Mouse (Mus musculus) neural tube, embryonic 15.5 days (tissue): ENCODE measurements around the gene Defb13. TPM values are rescaled to one million over a fixed set of nuclear protein-coding genes. Genes with fewer than 3 reads are reported as not detected.
"Not testable (repeated sequence)": the region's sequence is repeated elsewhere in the genome, so short reads cannot be mapped to it uniquely, and the experiment has no call there.

Experiments
- ATAC-seq: fragments of 200-750 bp; cut with Nextera tagmentation; 2 replicates; pipeline ENCODE4 v1.8.0; 2017; ENCODE audit warnings: mild to moderate bottlenecking, moderate TSS enrichment, moderate library complexity; ENCODE audit not compliant: low FRiP score
- H3K27ac ChIP-seq: fragments of 300-500 bp; sonication (generic); replicated peaks from 2 replicates; pipeline ENCODE4 v1.5.1; 2015; ENCODE audit warnings: mild to moderate bottlenecking, inconsistent platforms
- H3K27me3 ChIP-seq: fragments of 300-500 bp; sonication (generic); replicated peaks from 2 replicates; pipeline ENCODE4 v1.6.1; 2015; ENCODE audit warnings: inconsistent platforms
- H3K36me3 ChIP-seq: fragments of 300-500 bp; sonication (generic); 2 replicates; pipeline ENCODE4 v1.6.1; 2015; ENCODE audit warnings: inconsistent platforms
- H3K4me1 ChIP-seq: fragments of 300-500 bp; sonication (generic); 2 replicates; pipeline ENCODE4 v1.6.1; 2015; ENCODE audit warnings: inconsistent platforms
- H3K4me2 ChIP-seq: fragments of 300-500 bp; sonication (generic); 2 replicates; pipeline ENCODE4 v1.6.1; 2015; ENCODE audit warnings: inconsistent platforms, mild to moderate bottlenecking, moderate library complexity
- H3K4me3 ChIP-seq: fragments of 300-500 bp; sonication (generic); replicated peaks from 2 replicates; pipeline ENCODE4 v1.5.1; 2015; ENCODE audit warnings: mild to moderate bottlenecking, inconsistent platforms
- H3K9ac ChIP-seq: fragments of 300-500 bp; sonication (generic); replicated peaks from 2 replicates; pipeline ENCODE4 v1.6.1; 2015; ENCODE audit warnings: mild to moderate bottlenecking, inconsistent platforms
- H3K9me3 ChIP-seq: fragments of 300-500 bp; sonication (generic); replicated peaks from 2 replicates; pipeline ENCODE4 v1.6.1; 2016; ENCODE audit warnings: inconsistent platforms
- WGBS: fragments of 180-500 bp; shearing (Covaris S2); methylation state at CpG from one replicate; pipeline ENCODE4 v1.1.7; 2015; ENCODE audit warnings: mixed read lengths; 5-methylcytosine and 5-hydroxymethylcytosine counted together
- polyA plus RNA-seq: library from polyadenylated mRNA; unstranded; fragments of >200 nt; fragmentation: Nextera tagmentation; extraction: Ambion mirVana; gene quantifications from 2 replicates; pipeline ENCODE4 v1.2.1, GENCODE M21; 2015

Gene Defb13
- not detected in 2 replicates for polyA plus RNA-seq

DNA sequence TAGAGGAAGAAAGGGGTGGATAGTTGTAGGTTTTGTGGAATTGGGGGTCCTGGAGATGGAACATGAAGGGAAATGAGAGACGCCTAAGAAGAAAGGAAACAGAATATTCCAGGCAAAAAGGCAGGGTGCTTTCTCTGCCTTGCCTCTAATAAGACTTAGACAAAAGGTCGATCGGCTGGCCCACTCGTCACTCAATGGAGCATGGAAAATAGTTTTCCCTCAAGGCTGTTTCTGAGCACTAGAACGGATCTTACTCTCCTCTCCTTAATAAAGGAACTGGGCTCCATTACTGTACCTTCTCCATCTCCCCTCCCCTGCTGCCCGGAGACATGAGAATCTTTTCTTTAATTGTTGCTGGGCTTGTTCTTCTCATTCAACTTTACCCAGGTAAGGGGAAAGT is at the start of gene Defb13:
TSS of gene Defb13 (plus strand) at position 301 of the 400 bp plus-strand sequence.
- H3K27ac ChIP-seq, result no peak within 1 kb of the TSS
- no peak within 1 kb of the TSS for H3K4me2 ChIP-seq
- H3K36me3 ChIP-seq, result no peaks in the 10 kb centered on the region
- no peak within 1 kb of the TSS for H3K4me3 ChIP-seq
- no peak for ATAC-seq
- H3K9ac ChIP-seq, result no peak within 1 kb of the TSS
- H3K4me1 ChIP-seq, result no peaks in the 10 kb centered on the region
- H3K27me3 ChIP-seq, result no peaks in the 10 kb centered on the region
- H3K9me3 ChIP-seq, result no peaks in the 10 kb centered on the region
- WGBS, result 82% methylated on average over 6 of the region's 6 CpGs

DNA sequence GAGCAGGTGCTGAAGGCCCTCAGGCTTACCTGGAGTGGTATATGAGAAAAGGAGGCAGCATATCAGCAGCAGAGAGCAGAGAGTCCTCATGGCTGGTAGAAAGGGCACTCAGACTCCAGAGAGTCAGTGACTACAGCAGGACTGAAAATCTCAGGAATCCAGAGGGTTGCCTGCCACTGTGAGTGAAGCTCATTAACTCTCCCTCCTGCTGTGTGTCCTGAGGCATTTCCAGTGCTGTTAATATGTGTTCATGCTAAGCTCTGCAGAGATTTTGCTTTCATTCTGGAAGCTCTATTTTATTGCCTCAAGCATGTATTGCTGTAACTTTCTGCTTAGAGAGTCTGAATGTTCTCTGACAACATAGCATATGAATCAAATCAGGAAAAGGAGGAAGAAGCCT is 40.3 kb upstream of the Defb13 start, which contains the start of gene Defb11:
TSS of gene Defb11 (minus strand) at position 123 of the 400 bp plus-strand sequence.
- H3K4me1 ChIP-seq, H3K9ac ChIP-seq, H3K4me2 ChIP-seq, H3K27ac ChIP-seq, H3K4me3 ChIP-seq, H3K36me3 ChIP-seq, H3K27me3 ChIP-seq, ATAC-seq, H3K9me3 ChIP-seq: not testable (repeated sequence)

DNA sequence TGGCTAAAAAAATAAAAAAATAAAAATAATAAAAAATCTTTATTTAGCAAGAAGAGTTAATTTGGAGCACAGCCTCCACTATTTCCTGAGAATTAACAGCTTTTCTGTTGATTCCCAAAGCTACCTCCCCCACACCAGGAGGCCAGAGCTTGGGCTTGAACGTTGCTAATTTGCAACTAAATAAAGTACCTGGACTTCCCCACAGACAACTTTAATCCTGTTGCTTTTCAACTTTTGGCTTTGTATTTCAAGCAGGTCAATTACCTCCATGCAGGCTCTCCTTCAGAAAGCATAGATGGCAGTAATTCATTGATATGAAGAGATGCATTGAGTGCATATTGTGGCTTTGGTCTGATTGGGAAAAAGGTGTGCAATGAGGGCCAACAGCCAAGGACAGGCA is 34.6 kb upstream of the Defb13 start:
- Histone ChIP-seq H3K4me3 (no peak overlapping the region), H3K27ac (no peak overlapping the region), H3K9me3 (no peaks in the 10 kb centered on the region), H3K4me2 (no peak overlapping the region), H3K36me3 (no peaks in the 10 kb centered on the region), H3K9ac (no peak overlapping the region), H3K4me1 (no peaks in the 10 kb centered on the region), H3K27me3 (no peaks in the 10 kb centered on the region)
- 10% methylated on average over 1 of the region's 1 CpGs for WGBS
- ATAC-seq, result no peak

DNA sequence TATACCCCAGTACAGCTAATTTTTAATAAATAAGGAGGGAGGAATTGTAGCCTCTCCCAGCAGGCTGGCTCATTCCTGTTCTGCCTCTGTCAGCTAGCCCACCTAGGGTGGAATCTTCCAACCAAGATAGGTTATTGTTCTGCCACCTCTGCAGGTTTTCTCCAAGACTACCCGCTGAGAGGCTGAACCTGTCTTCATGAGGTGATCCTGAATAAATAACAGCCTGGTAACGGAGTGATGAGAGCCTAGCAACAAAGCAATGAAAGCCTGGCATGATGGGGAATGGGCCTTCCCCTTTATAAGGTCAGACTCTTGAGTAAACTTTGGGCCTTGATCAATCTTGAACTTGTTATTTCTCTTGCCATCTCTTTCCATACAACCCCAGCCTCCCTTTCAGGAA is 34.0 kb upstream of the Defb13 start:
- Histone ChIP-seq H3K36me3 (no peaks in the 10 kb centered on the region), H3K27ac (no peak overlapping the region), H3K9ac (no peak overlapping the region), H3K9me3 (no peaks in the 10 kb centered on the region), H3K4me1 (no peaks in the 10 kb centered on the region), H3K4me2 (no peak overlapping the region), H3K4me3 (no peak overlapping the region), H3K27me3 (no peaks in the 10 kb centered on the region)
- ATAC-seq, result no peak
- WGBS, result 29% methylated on average over 2 of the region's 2 CpGs

DNA sequence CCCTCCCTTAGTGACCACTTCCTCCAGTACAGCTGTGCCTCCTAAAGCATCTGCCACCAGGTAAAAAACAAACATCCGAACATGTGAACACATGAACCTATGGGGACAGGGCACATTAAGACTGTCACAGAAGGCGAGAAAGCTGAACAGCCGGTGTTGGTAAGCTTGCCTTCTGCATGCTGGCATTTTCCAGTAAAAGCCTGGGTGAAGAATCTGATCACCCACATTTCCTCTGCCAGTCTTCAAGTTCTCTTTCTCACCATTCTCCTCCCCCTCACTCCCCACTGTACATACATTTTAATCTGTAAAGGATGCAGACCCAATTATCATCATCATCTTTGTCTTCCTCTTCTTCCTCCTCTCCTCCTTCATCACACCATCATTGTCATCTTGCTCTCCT is 30.9 kb upstream of the Defb13 start:
- WGBS, result 94% methylated on average over 3 of the region's 3 CpGs
- H3K4me1 ChIP-seq, result no peaks in the 10 kb centered on the region
- no peak overlapping the region for H3K4me2 ChIP-seq
- no peak overlapping the region for H3K4me3 ChIP-seq
- no peaks in the 10 kb centered on the region for H3K27me3 ChIP-seq
- no peak overlapping the region for H3K9ac ChIP-seq
- no peaks in the 10 kb centered on the region for H3K9me3 ChIP-seq
- no peak for ATAC-seq
- H3K36me3 ChIP-seq, result no peaks in the 10 kb centered on the region
- H3K27ac ChIP-seq, result no peak overlapping the region

DNA sequence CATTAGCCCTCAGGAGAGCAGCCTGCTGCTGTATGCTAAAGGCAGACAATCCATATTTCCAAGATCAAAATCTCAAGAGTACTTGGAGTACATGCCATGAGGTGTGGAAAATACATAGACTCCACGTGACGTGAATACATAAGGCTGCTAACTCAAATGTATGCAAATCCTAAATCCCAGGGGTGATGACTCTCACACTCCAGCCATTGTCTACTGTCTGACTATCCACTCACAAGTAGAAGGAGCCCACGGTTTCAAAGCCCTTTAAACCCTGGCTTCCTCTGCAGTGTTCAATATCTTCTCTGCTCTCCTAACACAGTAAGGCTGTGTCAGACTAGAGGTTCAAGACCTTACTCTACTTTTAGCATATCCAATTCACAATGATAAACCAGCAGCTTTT is 15.8 kb upstream of the Defb13 start:
- not testable (repeated sequence) for H3K4me2 ChIP-seq, H3K27ac ChIP-seq, H3K9me3 ChIP-seq, H3K9ac ChIP-seq, H3K4me3 ChIP-seq, H3K4me1 ChIP-seq, H3K27me3 ChIP-seq, H3K36me3 ChIP-seq, ATAC-seq
- 81% methylated on average over 3 of the region's 3 CpGs for WGBS

DNA sequence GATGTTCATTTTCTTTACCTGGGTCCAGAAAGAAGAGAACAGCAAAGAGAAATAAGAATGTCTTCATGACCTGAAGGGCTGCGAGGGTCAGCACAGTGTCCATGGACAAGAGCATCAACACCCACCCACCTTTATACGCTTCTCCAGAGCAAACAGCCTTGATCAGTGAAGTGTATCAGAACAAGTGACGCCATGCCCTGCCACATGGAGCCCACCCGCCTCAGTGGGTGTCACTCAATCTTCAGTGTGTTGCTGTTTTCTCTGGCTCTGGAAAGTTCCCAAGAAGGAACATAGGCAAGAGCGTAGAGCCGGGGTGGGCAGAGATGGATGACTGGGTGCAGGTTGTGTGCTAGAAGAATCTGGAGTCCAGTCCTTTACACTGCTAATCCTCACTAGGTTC is 14.0 kb upstream of the Defb13 start, which contains the start of gene Defb15:
TSS of gene Defb15 (minus strand) at position 101 of the 400 bp plus-strand sequence.
- ATAC-seq, result no peak
- WGBS, result 91% methylated on average over 6 of the region's 6 CpGs

DNA sequence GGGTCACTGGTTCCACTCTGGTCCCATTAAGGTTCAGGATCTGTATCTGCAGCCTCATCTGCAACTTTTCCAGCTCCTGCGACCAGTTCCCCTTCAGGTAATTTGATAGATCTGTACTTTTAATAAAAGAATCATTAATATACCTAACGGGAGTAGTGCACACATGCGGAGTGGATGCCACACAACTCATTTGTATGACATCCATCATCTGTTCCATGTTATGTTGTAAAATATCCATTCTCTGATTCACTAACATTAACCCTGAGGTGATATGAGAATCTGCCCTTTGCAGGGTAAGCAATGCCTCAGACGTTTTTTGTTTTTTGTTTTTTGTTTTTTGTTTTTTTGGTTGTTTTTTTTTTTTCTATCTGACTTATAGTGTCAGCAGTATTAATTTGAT is 8.5 kb upstream of the Defb13 start, which contains the start of gene Defb35:
TSS of gene Defb35 (plus strand) at position 301 of the 400 bp plus-strand sequence.
- H3K27me3 ChIP-seq, H3K9ac ChIP-seq, H3K9me3 ChIP-seq, ATAC-seq, H3K4me2 ChIP-seq, H3K27ac ChIP-seq, H3K4me3 ChIP-seq, H3K4me1 ChIP-seq, H3K36me3 ChIP-seq: not testable (repeated sequence)
- 86% methylated on average over 4 of the region's 4 CpGs for WGBS

More for the DNA sequence above, 14.0 kb upstream of the Defb13 start, which contains the start of gene Defb15:
- Histone ChIP-seq H3K4me2 (no peak within 1 kb of the TSS), H3K36me3 (no peaks in the 10 kb centered on the region), H3K9ac (no peak within 1 kb of the TSS), H3K27me3 (no peaks in the 10 kb centered on the region), H3K9me3 (no peaks in the 10 kb centered on the region), H3K27ac (no peak within 1 kb of the TSS), H3K4me3 (no peak within 1 kb of the TSS), H3K4me1 (no peaks in the 10 kb centered on the region)

DNA sequence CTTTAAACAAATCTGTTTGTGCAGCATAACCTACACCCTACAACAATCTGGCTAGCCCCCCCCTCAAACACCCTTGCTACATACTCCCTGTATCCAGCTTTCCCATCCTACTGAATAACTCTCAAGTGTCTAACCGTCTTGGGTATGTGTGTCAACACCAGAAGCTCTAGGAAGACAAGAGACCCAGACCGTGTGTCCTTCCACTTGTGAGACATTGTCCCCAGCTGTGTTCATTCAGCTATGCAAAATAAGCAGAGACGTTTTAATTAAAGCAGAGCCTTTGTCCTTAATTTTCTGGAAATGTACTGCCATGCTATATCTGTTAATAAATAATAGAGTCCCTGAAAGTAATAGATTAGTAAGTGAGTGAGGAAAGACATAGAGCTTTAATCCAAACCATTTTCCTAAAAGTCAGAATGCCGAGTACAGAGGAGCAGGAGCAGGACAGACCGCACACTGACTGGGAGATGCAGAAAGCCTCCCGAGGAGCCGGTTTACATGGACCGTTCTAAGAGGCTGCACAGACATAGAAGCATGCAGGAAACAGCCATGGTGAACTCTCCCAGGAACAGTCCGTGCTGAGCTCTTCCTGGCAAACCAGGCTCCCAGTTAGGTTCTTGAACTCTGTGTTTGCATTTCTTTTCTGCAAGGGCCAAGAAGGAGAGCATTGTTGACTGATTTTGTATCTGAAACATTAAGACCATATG is 902 bp downstream of the Defb13 start:
- no peak overlapping the region for H3K4me3 ChIP-seq
- H3K4me1 ChIP-seq, result no peaks in the 10 kb centered on the region
- no peaks in the 10 kb centered on the region for H3K9me3 ChIP-seq
- H3K27me3 ChIP-seq, result no peaks in the 10 kb centered on the region
- H3K36me3 ChIP-seq, result no peaks in the 10 kb centered on the region
- WGBS, result 66% methylated on average over 9 of the region's 9 CpGs
- no peak for ATAC-seq
- no peak overlapping the region for H3K4me2 ChIP-seq
- H3K27ac ChIP-seq, result no peak overlapping the region
- H3K9ac ChIP-seq, result no peak overlapping the region

DNA sequence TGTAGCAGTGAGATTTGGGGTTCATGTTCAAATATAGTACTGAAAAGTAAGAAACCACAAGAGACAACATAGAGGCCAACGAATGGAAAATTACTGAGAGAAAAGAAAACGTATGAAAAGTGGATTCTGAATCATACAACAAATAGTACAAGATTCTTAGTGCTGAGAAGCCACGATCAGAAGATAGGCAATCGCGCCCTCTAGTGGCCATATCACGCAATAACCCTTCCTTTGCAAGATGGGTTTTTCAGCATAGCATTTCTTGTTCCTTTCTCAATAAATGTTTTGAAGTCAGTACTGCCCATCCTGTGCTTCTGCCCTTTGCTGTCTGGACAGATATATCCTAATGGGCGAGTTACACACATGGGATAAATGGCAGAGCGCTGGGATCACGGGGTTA is 8.8 kb downstream of the Defb13 start:
- Histone ChIP-seq H3K4me2 (no peak overlapping the region), H3K36me3 (no peaks in the 10 kb centered on the region), H3K4me1 (no peaks in the 10 kb centered on the region), H3K27me3 (no peaks in the 10 kb centered on the region), H3K27ac (no peak overlapping the region), H3K4me3 (no peak overlapping the region), H3K9ac (no peak overlapping the region), H3K9me3 (no peaks in the 10 kb centered on the region)
- ATAC-seq, result no peak; the same call in 1 of the 2 replicates
- WGBS, result 7% methylated on average over 9 of the region's 9 CpGs

DNA sequence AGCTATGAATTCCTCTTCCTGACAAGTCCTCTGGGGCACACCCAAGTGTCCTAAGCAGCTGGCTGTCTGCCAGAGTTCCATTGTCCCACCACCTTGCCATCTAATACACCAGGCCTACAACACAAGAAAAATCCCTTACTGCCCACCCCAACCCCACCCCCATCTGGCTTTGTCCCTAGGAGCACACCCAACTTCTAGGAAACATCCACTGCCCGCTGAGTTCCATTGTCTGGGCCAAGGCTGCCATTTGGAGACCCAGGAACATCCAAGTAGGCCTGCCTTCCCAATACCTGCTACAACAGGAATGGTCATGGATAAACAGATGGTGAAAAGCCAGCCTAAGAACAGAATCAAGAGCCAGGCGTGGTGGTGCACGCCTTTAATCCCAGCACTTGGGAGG is 9.8 kb downstream of the Defb13 start:
- H3K9me3 ChIP-seq, result no peaks in the 10 kb centered on the region
- WGBS, result 91% methylated on average over 3 of the region's 3 CpGs
- H3K27ac ChIP-seq, result no peak overlapping the region
- no peak overlapping the region for H3K4me3 ChIP-seq
- H3K27me3 ChIP-seq, result no peaks in the 10 kb centered on the region
- no peaks in the 10 kb centered on the region for H3K36me3 ChIP-seq
- no peak overlapping the region for H3K4me2 ChIP-seq
- H3K4me1 ChIP-seq, result no peaks in the 10 kb centered on the region
- H3K9ac ChIP-seq, result no peak overlapping the region
- ATAC-seq, result no peak

DNA sequence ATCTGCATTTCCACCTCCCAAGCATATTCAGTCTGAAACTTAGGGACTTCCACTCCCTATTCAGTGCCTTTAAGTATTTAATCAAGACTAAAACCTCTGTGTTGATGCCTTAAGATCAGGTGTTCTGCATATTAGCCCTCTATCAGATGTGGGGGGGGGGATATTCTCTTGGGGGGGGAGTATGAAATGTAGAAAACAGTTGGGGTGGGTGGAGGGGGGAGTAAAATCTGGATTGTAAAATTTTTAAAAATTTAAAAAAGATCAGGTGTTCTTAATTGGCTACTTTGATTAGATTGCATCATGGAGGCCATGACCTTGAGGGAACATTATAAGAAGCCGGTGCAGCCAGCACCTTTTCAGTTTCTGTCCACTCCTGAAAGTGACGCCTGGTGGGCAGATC is 11.9 kb downstream of the Defb13 start, which contains the start of gene Fam90a1a:
TSS of gene Fam90a1a (plus strand) at position 301 of the 400 bp plus-strand sequence.
- no peaks in the 10 kb centered on the region for H3K27me3 ChIP-seq
- ATAC-seq, result no peak
- no peaks in the 10 kb centered on the region for H3K4me1 ChIP-seq
- H3K9ac ChIP-seq, result no peak within 1 kb of the TSS
- H3K36me3 ChIP-seq, result no peaks in the 10 kb centered on the region
- H3K27ac ChIP-seq, result no peak within 1 kb of the TSS
- WGBS, result 93% methylated on average over 2 of the region's 2 CpGs
- no peak within 1 kb of the TSS for H3K4me3 ChIP-seq
- H3K4me2 ChIP-seq, result no peak within 1 kb of the TSS
- H3K9me3 ChIP-seq, result no peaks in the 10 kb centered on the region
